Mouse (Mus musculus) heart, embryonic 14.5 days (tissue): ENCODE results near the gene Nrde2. TPM values are rescaled to one million over a fixed set of nuclear protein-coding genes. Genes with fewer than 3 reads are reported as not detected.

ENCODE experiments used
- ATAC-seq: fragments of 200-750 bp; cut with Nextera tagmentation; 2 replicates; pipeline ENCODE4 v1.8.0; 2017; ENCODE audit warnings: low read depth, moderate TSS enrichment; ENCODE audit not compliant: insufficient number of reproducible peaks, insufficient read depth, low FRiP score
- H3K27ac ChIP-seq, 2 experiments: fragments of 200-500 bp in 1 of 2; fragments of 300-500 bp in 1 of 2; sonication (generic) in 1 of 2; replicated peaks in 1 of 2; 2 replicates each; pipeline ENCODE4 v1.5.1; 2012 to 2014; ENCODE audit warnings: low read depth in 2 of 2, low read length in 2 of 2, control low read depth in 1 of 2, mild to moderate bottlenecking in 1 of 2, mixed read lengths in 1 of 2; ENCODE audit not compliant: control insufficient read depth in 1 of 2, insufficient read depth in 1 of 2
- H3K27me3 ChIP-seq: fragments of 300-500 bp; sonication (generic); 2 replicates; pipeline ENCODE4 v1.6.1; 2014; ENCODE audit warnings: mild to moderate bottlenecking, low read length, control low read depth; ENCODE audit not compliant: control insufficient read depth, insufficient read depth
- H3K36me3 ChIP-seq: fragments of 300-500 bp; sonication (generic); 2 replicates; pipeline ENCODE4 v1.6.1; 2014; ENCODE audit warnings: mild to moderate bottlenecking, control low read depth, low read length, mixed read lengths; ENCODE audit not compliant: control insufficient read depth, insufficient read depth
- H3K4me1 ChIP-seq, 2 experiments: fragments of 200-500 bp in 1 of 2; fragments of 300-500 bp in 1 of 2; sonication (generic) in 1 of 2; 2 replicates each; pipeline ENCODE4 v1.6.1; 2012 to 2014; ENCODE audit warnings: low read length in 2 of 2, control low read depth in 1 of 2, mixed read lengths in 1 of 2; ENCODE audit not compliant: control insufficient read depth in 2 of 2, insufficient read depth in 2 of 2
- H3K4me2 ChIP-seq: fragments of 300-500 bp; sonication (generic); 2 replicates; pipeline ENCODE4 v1.6.1; 2014; ENCODE audit warnings: mild to moderate bottlenecking, low read length
- H3K4me3 ChIP-seq, 2 experiments: fragments of 200-500 bp in 1 of 2; fragments of 300-500 bp in 1 of 2; sonication (generic) in 1 of 2; 2 replicates each; pipeline ENCODE4 v1.5.1; 2012 to 2014; ENCODE audit warnings: low read length in 2 of 2, mild to moderate bottlenecking in 2 of 2, control low read depth in 1 of 2, low read depth in 1 of 2, moderate library complexity in 1 of 2; ENCODE audit not compliant: control insufficient read depth in 1 of 2, insufficient read depth in 1 of 2
- H3K9ac ChIP-seq: fragments of 300-500 bp; sonication (generic); 2 replicates; pipeline ENCODE4 v1.6.1; 2014; ENCODE audit warnings: mild to moderate bottlenecking, low read length
- H3K9me3 ChIP-seq: fragments of 300-500 bp; sonication (generic); 2 replicates; pipeline ENCODE4 v1.6.1; 2016; ENCODE audit warnings: low read length, control low read depth; ENCODE audit not compliant: control insufficient read depth
- WGBS: fragments of 180-500 bp; shearing (Covaris S2); extraction: QIAGEN DNeasy Blood & Tissue Kit; methylation state at CpG from one replicate; pipeline ENCODE4 v1.1.7; 2014; 5-methylcytosine and 5-hydroxymethylcytosine counted together
- polyA plus RNA-seq: library from polyadenylated mRNA; unstranded; fragments of >200 nt; fragmentation: Nextera tagmentation; extraction: Ambion mirVana; gene quantifications from 2 replicates; pipeline ENCODE4 v1.2.1, GENCODE M21; 2014

Nrde2 gene
- 8.1 and 10.9 TPM in 2 replicates for polyA plus RNA-seq

DNA sequence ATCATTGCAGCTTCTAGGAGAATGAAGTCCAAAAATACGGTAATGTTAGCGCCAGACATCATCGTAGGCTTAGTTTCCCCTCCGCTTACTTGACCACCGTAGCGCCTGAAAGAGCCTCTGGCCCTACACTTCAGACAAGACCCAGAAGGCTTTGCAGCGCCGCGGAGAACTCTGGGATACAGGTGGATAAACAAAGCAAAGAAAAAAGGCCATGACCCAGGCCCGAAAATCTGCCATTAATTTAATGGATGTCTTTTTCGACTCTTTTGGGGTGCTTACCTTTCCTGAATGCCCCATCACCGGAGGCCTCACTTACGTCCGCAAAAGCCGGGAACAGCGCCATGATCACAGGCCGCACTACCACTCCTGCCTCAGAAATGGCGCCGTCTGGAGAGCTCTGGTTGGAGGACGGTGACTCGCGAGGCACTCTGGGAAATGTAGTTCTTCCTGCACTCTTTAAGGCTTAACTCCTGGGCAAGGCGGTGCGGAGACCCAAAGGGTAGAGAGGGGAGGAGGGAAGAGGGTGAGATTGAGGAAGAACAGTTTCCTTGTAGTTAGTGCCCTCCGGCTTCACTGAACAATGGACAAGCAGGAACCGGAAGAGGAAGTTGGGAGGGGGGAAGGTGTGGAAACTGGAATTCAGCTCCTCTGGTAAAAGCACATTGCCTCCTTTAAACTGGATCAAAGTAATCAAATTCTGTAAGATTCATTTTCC, at the start of gene Nrde2:
Gene Nrde2 (minus strand): TSS at position 393 of the 715 bp plus-strand sequence.
- peak within 1 kb of the TSS; percentile 56 to 60 for H3K4me3 ChIP-seq
- peaks cover 2 to 4% of the 10 kb centered on the region in 2 experiments; a peak in 2 of 4 replicates for H3K4me1 ChIP-seq
- peak; percentile 98 for ATAC-seq
- peak within 1 kb of the TSS; percentile 55 to 69 for H3K27ac ChIP-seq
- peak within 1 kb of the TSS; percentile 82 for H3K9ac ChIP-seq
- H3K36me3 ChIP-seq = 0 out of 2 replicates have a peak, but pooled peaks cover 2% of the 10 kb centered on the region
- no peaks in the 10 kb centered on the region for H3K9me3 ChIP-seq
- peak within 1 kb of the TSS; percentile 74 for H3K4me2 ChIP-seq
- WGBS = under 1% methylated on average over 26 of the region's 26 CpGs
- no peaks in the 10 kb centered on the region for H3K27me3 ChIP-seq

GRCm38 (mm10) chr12:100206926-100207325, 47.5 kb upstream of the Nrde2 start:
- Histone ChIP-seq H3K4me1 (peaks cover 3 to 20% of the 10 kb centered on the region in 2 experiments; a peak in 3 of 4 replicates), H3K9ac (no peak overlapping the region), H3K27me3 (no peaks in the 10 kb centered on the region), H3K27ac (no peak overlapping the region), H3K36me3 (peaks cover 81% of the 10 kb centered on the region), H3K4me2 (no peak overlapping the region), H3K4me3 (no peak overlapping the region), H3K9me3 (no peaks in the 10 kb centered on the region)
- 93% methylated on average over 5 of the region's 5 CpGs for WGBS
- no peak for ATAC-seq

- H3K4me3 ChIP-seq = no peak overlapping the region
- no peaks in the 10 kb centered on the region for H3K9me3 ChIP-seq
- no peak overlapping the region for H3K4me2 ChIP-seq
- ATAC-seq = no peak
- H3K9ac ChIP-seq = no peak overlapping the region
- H3K36me3 ChIP-seq = peaks cover 81% of the 10 kb centered on the region
- no peak overlapping the region for H3K27ac ChIP-seq
- H3K4me1 ChIP-seq = peaks cover 3 to 18% of the 10 kb centered on the region in 2 experiments; a peak in 3 of 4 replicates
- H3K27me3 ChIP-seq = no peaks in the 10 kb centered on the region
- 92% methylated on average over 3 of the region's 3 CpGs for WGBS
Observed at GRCm38 (mm10) chr12:100206521-100206920, 47.1 kb upstream of the Nrde2 start.

DNA sequence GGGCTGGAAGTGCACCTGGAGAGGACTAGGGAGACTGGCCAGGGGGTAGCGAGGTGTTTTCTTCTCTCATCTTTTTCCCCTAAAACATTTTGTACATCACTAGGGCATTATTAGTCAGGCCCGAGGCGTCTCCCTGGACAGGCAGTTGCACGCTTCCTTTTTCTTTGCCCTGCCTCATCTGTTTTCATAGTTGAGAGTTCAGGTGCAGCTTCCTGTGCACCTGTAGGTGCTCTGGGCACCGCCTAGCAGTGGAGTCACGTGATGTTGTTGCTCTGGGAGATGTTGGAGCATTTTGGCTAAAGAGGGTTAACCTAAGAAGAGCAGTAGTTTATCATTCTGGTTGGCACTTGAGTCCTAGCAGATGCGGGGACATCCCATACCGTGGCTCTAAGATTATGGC, 45.7 kb upstream of the Nrde2 start:
- Histone ChIP-seq H3K27me3 (no peaks in the 10 kb centered on the region), H3K9me3 (no peaks in the 10 kb centered on the region), H3K9ac (no peak overlapping the region), H3K4me2 (no peak overlapping the region), H3K4me1 (peaks cover 0 to 15% of the 10 kb centered on the region in 2 experiments; a peak in 2 of 4 replicates), H3K4me3 (no peak overlapping the region), H3K27ac (no peak overlapping the region), H3K36me3 (peaks cover 80% of the 10 kb centered on the region)
- ATAC-seq = no peak
- WGBS = 90% methylated on average over 8 of the region's 8 CpGs

- peaks cover 2 to 18% of the 10 kb centered on the region in 2 experiments; a peak in 2 of 4 replicates for H3K4me1 ChIP-seq
- no peak overlapping the region for H3K4me3 ChIP-seq
- no peak for ATAC-seq
- peaks cover 66% of the 10 kb centered on the region for H3K36me3 ChIP-seq
- no peak overlapping the region for H3K9ac ChIP-seq
- H3K9me3 ChIP-seq = no peaks in the 10 kb centered on the region
- 48% methylated on average over 3 of the region's 3 CpGs for WGBS
- H3K4me2 ChIP-seq = no peak overlapping the region
- no peaks in the 10 kb centered on the region for H3K27me3 ChIP-seq
- H3K27ac ChIP-seq = 0 out of 4 replicates have a peak overlapping the region, but pooled peaks of 1 of the 2 experiments have one; percentile 35
Observed at GRCm38 (mm10) chr12:100203759-100204158, 44.3 kb upstream of the Nrde2 start.

DNA sequence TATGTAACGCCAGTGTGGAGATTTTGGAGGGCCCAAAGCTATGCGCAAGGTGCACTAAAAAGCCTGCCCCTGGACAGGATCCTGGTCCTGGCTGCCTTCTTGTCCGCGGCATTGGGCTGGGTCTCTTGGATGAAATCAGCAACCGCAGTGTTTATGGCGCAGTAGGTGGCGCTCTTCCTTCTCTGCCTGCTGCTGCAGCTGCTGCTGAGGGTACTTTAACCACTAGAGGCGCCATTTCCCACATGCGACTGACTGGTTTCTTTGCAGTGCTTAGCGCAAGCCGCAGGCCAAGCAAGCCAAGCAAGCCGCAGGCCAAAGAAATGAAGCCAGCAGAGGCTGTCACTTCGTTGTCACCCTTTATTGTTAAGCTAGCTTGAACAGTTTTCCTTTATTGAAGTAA, 42.4 kb upstream of the Nrde2 start:
- Histone ChIP-seq H3K36me3 (peaks cover 47% of the 10 kb centered on the region), H3K9ac (peak overlapping the region; percentile 96; the same call in 1 of the 2 replicates), H3K9me3 (no peaks in the 10 kb centered on the region), H3K4me3 (peak overlapping the region; percentile 19 to 95; a peak in 3 of 4 replicates), H3K4me1 (peaks cover 2 to 20% of the 10 kb centered on the region in 2 experiments; a peak in 2 of 4 replicates), H3K27me3 (no peaks in the 10 kb centered on the region), H3K27ac (no peak overlapping the region), H3K4me2 (peak overlapping the region; percentile 95)
- 0 out of 2 replicates have a peak, but pooled peaks have one; percentile 11 for ATAC-seq
- WGBS = 0% methylated on average over 13 of the region's 13 CpGs

- Histone ChIP-seq H3K4me1 (peaks cover 2 to 20% of the 10 kb centered on the region in 2 experiments; a peak in 2 of 4 replicates), H3K36me3 (peaks cover 42% of the 10 kb centered on the region), H3K27me3 (no peaks in the 10 kb centered on the region), H3K27ac (0 out of 4 replicates have a peak overlapping the region, but pooled peaks of 1 of the 2 experiments have one; percentile 87), H3K4me2 (peak overlapping the region; percentile 95), H3K9ac (peak overlapping the region; percentile 96), H3K4me3 (peak overlapping the region in 1 of 2 experiments; percentile 95; a peak in 2 of 4 replicates), H3K9me3 (no peaks in the 10 kb centered on the region)
- 43% methylated on average over 4 of the region's 4 CpGs for WGBS
- ATAC-seq = no peak
Observed at GRCm38 (mm10) chr12:100201363-100201711, 41.9 kb upstream of the Nrde2 start.
